Mouse (Mus musculus): ENCODE data around the gene Gpsm3.
"Not testable (repeated sequence)": the region's sequence is repeated elsewhere in the genome, so short reads cannot be mapped to it uniquely, and the experiment has no call there.

The Gpsm3 gene

GRCm38 (mm10) chr17:34589681-34590101 lies at the start of gene Gpsm3:
Gene Gpsm3, plus strand, starts transcription at chr17:34589806.
- peak; percentile 39 for DNase-seq

- not testable (repeated sequence) for DNase-seq
Observed at GRCm38 (mm10) chr17:34543567-34543966, 46.0 kb upstream of the Gpsm3 start.

DNA sequence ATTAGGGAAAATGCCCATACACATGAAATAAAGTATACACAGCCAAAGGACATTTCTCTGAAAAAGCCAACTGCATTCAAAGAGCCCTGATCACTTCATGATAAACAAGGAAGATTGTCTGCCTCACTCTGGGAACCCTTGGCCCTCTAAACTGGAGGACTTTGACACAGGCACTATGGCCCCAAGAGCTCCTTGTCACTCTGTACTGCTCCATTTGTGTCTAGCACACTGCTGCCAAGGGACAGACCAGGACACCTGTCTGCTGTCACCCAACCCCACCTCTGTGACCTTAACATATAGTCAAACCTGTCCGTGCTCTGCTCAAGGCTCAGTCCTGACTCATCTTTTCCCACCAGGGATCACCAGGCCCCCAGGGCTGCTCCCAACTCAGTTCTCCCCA lies 42.8 kb upstream of the Gpsm3 start:
- no peak for DNase-seq

GRCm38 (mm10) chr17:34547601-34548000 lies 42.0 kb upstream of the Gpsm3 start:
- no peak for DNase-seq

GRCm38 (mm10) chr17:34549156-34549555 lies 40.5 kb upstream of the Gpsm3 start:
- DNase-seq: no peak

DNA sequence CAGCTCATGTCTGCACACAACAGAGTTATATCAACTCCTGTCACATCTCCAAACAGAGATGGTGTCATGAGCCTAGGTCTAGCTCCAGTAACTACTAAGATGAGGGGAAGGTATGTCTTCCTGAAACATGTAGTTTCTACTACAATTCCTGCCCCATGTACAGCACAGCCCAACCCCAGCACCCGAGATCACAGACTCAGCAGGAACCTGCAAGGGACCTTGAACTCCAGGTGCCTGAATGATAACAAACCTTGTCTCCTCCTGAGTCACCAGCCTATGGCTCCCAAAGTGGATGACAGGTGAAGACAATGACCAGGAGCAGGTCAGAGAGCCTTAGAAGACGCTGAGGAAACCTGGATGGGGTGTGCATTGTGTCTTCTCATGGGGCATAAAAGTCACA lies 39.8 kb upstream of the Gpsm3 start:
- DNase-seq: no peak

DNA sequence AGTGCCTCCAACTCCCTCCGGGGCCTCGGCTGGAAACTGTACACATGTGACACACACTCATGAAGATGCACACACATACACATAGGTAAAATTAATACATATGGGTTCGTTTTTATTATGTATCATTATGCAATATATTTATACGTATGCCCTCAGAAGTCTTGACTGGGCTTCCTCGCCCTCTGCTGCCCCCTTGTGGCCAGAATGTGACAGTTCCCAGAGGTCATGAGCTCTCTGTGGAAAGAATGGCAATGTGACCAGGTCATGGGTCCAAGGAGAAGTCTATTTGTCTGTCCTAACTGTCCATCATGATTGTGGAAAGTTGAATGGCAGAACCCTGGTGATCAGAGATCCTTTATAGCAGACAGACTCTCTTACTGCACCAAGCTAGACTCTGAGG lies 34.1 kb upstream of the Gpsm3 start:
- DNase-seq: peak; percentile 82

- no peak for DNase-seq
Observed at GRCm38 (mm10) chr17:34556406-34556805, 33.2 kb upstream of the Gpsm3 start.

- DNase-seq: no peak
Observed at GRCm38 (mm10) chr17:34557411-34557810, 32.2 kb upstream of the Gpsm3 start.

GRCm38 (mm10) chr17:34559116-34559515 lies 30.5 kb upstream of the Gpsm3 start:
- no peak for DNase-seq

- DNase-seq: peak; percentile 65
Observed at GRCm38 (mm10) chr17:34559895-34560294, 29.7 kb upstream of the Gpsm3 start.

- no peak for DNase-seq
Observed at GRCm38 (mm10) chr17:34560438-34560837, 29.2 kb upstream of the Gpsm3 start.

DNA sequence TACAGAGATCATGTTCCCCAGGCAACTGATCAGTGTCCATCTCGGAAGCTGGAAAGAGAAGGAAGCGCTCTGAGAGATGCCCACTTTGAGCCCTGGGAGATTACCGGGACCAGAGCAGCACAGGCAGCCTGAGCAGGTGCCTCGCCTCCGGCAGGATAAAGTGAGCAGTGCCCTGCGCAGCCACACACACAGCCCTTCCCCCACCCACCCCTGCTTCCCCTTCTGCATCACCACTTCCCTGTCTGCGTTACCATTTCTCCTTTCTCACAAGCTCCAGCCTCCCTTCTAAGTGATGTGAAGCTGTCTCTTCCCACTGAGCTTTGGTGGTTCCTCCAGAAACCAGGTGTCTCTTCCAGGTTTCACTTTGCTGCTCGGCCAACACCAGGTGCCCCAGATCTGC lies 28.4 kb upstream of the Gpsm3 start:
- DNase-seq: peak; percentile 38

DNA sequence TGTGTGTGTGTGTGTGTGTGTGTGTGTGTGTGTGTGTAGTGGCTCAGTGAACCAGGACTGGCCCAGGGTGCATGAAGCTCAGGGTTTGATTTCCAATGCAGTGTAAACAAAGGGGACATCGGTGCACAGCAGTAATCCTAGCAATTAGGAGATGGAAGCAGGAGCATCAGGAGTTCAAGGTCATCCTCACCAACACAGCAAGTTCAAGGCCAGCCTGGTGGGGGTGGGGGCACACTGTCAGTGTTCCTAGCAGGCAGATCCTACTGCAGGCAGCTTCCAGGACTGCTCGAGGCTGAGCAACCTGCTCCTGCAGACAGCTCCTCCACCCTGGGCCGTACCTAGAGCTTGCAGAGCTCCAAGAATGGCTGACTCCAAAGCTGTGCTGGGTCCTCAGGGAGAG lies 27.0 kb upstream of the Gpsm3 start:
- DNase-seq: no peak

DNA sequence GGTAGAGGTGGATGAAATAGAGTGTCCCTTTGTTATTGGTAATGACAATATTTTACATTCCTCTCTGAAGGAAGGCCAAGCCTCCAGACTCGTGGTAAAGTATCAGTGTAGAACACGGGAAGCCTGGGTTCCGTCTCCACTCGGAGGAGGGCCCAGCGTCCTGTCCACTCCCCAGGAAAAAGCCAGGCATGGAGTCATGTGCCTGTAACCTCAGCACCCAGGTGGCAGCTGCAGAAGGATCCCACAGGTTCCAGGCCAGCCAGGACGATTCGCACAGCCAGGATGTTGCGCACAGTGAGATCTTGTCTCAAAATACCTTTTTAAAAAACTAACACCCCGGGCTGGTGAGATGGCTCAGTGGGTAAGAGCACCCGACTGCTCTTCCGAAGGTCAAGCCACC lies 26.3 kb upstream of the Gpsm3 start:
- no peak for DNase-seq

DNA sequence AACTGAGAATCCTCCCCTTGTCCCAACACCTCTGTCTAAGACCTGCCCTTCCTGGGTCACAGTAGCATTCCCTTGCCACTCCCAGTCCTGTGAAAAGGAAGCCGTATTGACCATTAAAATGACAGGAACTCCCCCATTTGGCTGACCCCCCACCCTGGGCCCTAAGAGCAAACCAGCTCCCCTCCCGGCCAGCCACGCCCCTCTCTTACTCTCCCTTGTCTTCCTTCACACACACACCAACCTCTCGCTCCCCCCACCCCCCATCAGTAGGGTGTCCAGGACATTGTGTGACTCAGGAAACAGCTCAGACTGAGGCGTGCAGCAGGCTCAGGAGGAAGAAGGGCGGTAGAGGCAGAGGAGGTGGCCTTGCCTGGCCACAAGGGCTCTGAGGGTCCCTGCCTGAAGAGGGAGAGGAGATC lies 25.6 kb upstream of the Gpsm3 start, which contains the start of gene Notch4:
Notch4 (plus strand) TSS at position 266 of the 419 bp plus-strand sequence.
- peak; percentile 25 for DNase-seq

DNA sequence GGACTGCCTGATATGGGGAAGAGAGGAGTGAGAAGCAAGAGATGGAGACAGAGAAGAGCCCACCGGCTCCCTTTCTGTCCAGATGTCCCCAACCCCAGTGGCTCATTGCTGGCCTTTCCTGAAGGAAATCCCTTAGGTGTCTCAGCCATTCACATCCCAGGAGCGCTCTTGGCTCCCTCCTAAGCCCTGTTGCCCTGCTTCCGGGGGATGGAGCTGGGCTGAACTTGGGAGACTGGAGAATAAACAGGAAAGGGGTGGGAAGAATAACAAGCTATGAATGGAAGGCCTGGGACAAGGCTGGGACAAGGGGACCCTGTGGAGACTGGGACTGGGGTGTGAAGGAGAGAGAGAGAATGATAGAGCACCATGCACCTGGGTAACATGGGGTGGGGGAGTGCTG lies 24.8 kb upstream of the Gpsm3 start:
- DNase-seq: no peak

GRCm38 (mm10) chr17:34567311-34567710 lies 22.3 kb upstream of the Gpsm3 start:
- no peak for DNase-seq

DNA sequence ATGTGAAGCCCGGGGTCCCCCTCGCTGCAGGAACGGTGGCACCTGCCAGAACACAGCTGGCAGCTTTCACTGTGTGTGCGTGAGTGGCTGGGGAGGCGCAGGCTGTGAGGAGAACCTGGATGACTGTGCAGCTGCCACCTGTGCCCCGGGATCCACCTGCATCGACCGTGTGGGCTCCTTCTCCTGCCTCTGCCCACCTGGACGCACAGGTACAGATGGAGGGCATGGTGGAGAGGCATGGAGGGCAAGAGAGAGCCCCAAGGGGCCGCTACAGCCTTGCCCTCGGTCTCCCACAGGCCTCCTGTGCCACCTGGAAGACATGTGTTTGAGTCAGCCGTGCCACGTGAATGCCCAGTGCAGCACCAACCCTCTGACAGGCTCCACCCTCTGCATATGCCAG lies 21.2 kb upstream of the Gpsm3 start:
- no peak for DNase-seq

- DNase-seq: no peak
Observed at GRCm38 (mm10) chr17:34569919-34570318, 19.7 kb upstream of the Gpsm3 start.

DNA sequence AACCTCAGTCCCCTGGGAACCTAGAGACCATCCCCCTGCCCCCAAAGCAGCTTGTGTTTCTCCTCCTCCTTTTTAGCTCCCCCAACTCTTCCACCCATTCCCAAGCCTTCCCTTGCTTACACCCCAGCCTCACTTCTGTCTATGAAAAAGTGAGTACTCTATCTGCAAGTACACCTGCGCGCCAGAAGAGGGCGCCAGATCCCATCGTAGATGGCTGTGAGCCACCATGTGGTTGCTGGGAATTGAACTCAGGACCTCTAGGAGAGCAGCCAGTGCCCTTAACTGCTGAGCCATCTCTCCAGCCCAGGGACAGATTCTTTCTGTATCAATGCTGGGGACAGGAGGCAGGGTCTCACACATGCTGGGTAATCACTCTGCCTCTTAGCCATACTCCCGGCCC lies 17.7 kb upstream of the Gpsm3 start:
- peak; percentile 34 for DNase-seq

- no peak for DNase-seq
Observed at GRCm38 (mm10) chr17:34572361-34572760, 17.2 kb upstream of the Gpsm3 start.

- DNase-seq: no peak
Observed at GRCm38 (mm10) chr17:34576577-34576976, 13.0 kb upstream of the Gpsm3 start.

- no peak for DNase-seq
Observed at GRCm38 (mm10) chr17:34578070-34578469, 11.5 kb upstream of the Gpsm3 start.

DNA sequence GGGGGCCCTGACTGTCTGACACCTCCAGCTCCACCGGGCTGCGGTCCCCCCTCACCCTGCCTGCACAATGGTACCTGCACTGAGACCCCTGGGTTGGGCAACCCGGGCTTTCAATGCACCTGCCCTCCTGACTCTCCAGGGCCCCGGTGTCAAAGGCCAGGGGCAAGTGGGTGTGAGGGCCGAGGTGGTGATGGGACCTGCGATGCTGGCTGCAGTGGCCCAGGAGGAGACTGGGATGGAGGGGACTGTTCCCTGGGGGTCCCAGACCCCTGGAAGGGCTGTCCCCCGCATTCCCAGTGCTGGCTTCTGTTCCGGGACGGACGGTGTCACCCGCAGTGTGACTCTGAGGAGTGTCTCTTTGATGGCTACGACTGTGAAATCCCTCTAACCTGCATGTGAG lies 7.1 kb upstream of the Gpsm3 start:
- no peak for DNase-seq

DNA sequence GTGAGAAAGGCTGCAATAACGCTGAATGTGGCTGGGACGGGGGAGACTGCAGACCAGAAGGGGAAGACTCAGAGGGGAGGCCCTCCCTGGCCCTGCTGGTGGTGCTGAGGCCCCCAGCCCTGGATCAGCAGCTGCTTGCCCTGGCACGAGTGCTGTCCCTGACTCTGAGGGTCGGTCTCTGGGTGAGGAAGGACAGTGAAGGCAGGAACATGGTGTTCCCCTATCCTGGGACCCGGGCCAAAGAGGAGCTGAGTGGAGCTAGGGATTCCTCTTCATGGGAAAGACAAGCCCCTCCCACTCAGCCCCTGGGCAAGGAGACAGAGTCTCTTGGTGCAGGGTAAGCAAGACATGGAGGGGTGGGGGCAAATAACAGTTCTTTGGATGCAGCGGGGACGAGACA lies 6.2 kb upstream of the Gpsm3 start:
- no peak for DNase-seq

Data from liver (tissue).